Mouse (Mus musculus) ES-CJ7 (cell line): ENCODE data around the gene Gm28230.

Experiments used
- DNase-seq: peaks from one replicate; pipeline ENCODE4 v3.0.0; 2011; ENCODE audit warnings: low read depth, low spot score

Gene Gm28230

GRCm38 (mm10) chr2:74703720-74704392 lies 22.7 kb upstream of the Gm28230 start:
- no peak for DNase-seq

- peak; percentile 67 for DNase-seq
These were observed 22.0 kb upstream of the Gm28230 start, which contains the start of gene Hoxd8 for GRCm38 (mm10) chr2:74704393-74704998. Gene Hoxd8 (plus strand): TSS chr2:74704615.

- DNase-seq, result no peak
These were observed 21.5 kb upstream of the Gm28230 start for GRCm38 (mm10) chr2:74704999-74705466.

GRCm38 (mm10) chr2:74705467-74706089 lies 20.9 kb upstream of the Gm28230 start:
- no peak for DNase-seq

GRCm38 (mm10) chr2:74706393-74706960 lies 20.1 kb upstream of the Gm28230 start:
- DNase-seq, result no peak

- DNase-seq, result no peak
These were observed 18.9 kb upstream of the Gm28230 start for GRCm38 (mm10) chr2:74707599-74707998.

- no peak for DNase-seq
These were observed 17.9 kb upstream of the Gm28230 start for GRCm38 (mm10) chr2:74708676-74709075.

- no peak for DNase-seq
These were observed 16.8 kb upstream of the Gm28230 start for GRCm38 (mm10) chr2:74709465-74710419.

- DNase-seq, result no peak
These were observed 15.5 kb upstream of the Gm28230 start for GRCm38 (mm10) chr2:74710929-74711543.

- DNase-seq, result peak; percentile 80
These were observed 14.6 kb upstream of the Gm28230 start, which contains the start of the genes Hoxd3 and Hoxd4 for GRCm38 (mm10) chr2:74711721-74712621. Gene Hoxd3 (plus strand): TSS chr2:74711927. Gene Hoxd4 (plus strand): TSS chr2:74711929.

- DNase-seq, result peak; percentile 66
These were observed 13.0 kb upstream of the Gm28230 start for GRCm38 (mm10) chr2:74713239-74714150.

GRCm38 (mm10) chr2:74714156-74714789 lies 12.3 kb upstream of the Gm28230 start:
- DNase-seq, result no peak

- no peak for DNase-seq
These were observed 11.6 kb upstream of the Gm28230 start for GRCm38 (mm10) chr2:74714881-74715280.

- peak; percentile 90 for DNase-seq
These were observed 10.9 kb upstream of the Gm28230 start for GRCm38 (mm10) chr2:74715504-74716241.

GRCm38 (mm10) chr2:74720384-74720783 lies 6.1 kb upstream of the Gm28230 start:
- DNase-seq, result no peak

- DNase-seq, result no peak
These were observed 5.5 kb upstream of the Gm28230 start for GRCm38 (mm10) chr2:74720955-74721491.

GRCm38 (mm10) chr2:74721882-74722281 lies 4.6 kb upstream of the Gm28230 start:
- no peak for DNase-seq
